Mouse (Mus musculus): ENCODE data around the gene Pwwp2b.

Gene Pwwp2b

DNA sequence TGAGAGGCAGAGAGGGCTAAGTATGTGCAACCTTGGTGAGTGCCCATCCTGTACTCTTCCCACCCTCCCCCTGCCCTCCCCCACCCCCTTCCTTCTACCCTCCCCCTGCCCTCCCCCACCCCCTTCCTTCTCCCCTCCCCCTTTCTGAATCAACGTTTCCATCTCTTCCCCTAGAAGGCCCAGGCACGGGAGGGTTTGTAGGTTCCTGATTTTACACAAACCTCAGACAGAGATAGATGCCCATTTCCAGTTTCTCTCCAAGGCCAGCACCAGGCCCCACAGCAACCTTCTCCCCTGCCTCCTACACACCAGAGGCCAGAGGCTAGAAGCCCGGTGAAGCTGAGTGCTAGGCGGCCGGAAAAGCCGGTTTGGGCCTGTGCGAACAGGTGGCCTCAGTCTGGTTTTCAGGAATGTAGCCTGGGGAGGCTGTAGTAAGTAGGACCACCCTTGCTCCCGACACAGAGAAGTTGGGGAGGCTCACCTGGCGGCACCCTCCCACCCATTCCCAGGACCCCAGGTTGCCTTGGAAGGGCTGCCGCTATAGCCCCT is 48.3 kb downstream of the Pwwp2b start:
- no peak for DNase-seq (ENCODE audit: low read depth, low spot score)

- DNase-seq (ENCODE audit: low read depth, low spot score): peak; percentile 64
These were observed 50.2 kb downstream of the Pwwp2b start for GRCm38 (mm10) chr7:139298446-139298845.

- peak; percentile 65 for DNase-seq (ENCODE audit: low read depth, low spot score)
These were observed 51.1 kb downstream of the Pwwp2b start for GRCm38 (mm10) chr7:139299424-139299823.

DNA sequence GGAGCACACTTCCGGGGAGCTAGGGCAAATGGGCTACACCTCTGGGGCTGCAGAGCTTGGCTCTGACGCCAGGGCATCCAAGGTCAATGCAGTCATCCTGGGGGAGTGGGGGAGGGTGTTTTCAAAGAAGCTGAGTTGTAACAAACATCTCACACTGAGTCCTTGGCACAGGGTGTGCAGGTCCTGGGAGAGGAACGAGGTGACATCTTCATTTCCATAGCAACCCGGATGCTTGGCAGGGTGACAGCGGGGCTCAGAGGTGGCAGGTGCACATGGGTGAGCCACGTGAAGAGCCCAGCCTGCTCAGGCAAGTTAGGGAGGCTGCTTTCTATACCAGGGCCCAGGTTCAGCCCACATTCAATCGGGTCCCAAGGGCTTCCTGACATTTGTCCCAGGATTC is 52.1 kb downstream of the Pwwp2b start:
- DNase-seq (ENCODE audit: low read depth, low spot score): peak; percentile 92

- DNase-seq (ENCODE audit: low read depth, low spot score): no peak
These were observed 53.2 kb downstream of the Pwwp2b start for GRCm38 (mm10) chr7:139301505-139301904.

DNA sequence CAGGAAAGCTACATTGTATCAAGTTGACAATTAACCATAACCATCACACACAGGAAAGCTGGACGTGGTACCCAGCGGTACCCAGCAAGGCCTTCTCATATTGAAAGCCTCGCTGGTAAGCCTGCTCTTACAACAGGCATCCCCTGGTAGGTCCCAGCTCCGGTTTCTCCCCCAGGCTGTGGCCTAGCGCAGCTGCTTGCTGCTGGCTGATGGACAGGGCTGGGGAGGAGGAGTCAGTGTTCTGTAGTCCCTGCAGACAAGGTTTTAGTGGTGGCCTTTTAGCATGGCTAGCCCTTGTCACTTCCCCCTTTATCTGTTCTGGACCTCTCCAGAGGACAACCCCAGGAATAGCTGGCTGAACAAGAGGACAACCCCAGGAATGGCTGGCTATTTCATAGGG is 54.0 kb downstream of the Pwwp2b start:
- DNase-seq (ENCODE audit: low read depth, low spot score): no peak

GRCm38 (mm10) chr7:139303280-139304011 is 55.2 kb downstream of the Pwwp2b start:
- DNase-seq (ENCODE audit: low read depth, low spot score): peak; percentile 93

GRCm38 (mm10) chr7:139304322-139304721 is 56.0 kb downstream of the Pwwp2b start:
- no peak for DNase-seq (ENCODE audit: low read depth, low spot score)

DNA sequence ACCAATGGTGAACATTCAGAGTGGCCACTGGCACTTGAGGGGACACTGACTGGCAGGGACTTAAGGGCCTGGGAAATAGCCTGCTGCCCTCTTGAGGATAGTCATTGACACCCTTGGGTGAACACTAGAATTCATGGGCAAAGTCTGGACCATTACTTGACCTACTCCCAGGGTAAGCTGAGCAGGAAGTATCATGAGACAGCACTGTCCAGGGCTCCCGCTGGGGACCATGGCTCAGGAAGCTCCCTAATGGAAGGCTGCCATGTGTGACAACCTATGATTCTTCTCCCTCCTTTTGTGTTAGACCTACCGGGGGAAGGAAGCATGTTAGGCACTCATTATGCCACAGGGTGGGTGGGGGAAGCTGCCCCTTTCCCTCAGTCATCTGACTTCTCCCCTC is 58.8 kb downstream of the Pwwp2b start:
- no peak for DNase-seq (ENCODE audit: low read depth, low spot score)

- peak; percentile 87 for DNase-seq (ENCODE audit: low read depth, low spot score)
These were observed 60.0 kb downstream of the Pwwp2b start for GRCm38 (mm10) chr7:139308140-139308895.

DNA sequence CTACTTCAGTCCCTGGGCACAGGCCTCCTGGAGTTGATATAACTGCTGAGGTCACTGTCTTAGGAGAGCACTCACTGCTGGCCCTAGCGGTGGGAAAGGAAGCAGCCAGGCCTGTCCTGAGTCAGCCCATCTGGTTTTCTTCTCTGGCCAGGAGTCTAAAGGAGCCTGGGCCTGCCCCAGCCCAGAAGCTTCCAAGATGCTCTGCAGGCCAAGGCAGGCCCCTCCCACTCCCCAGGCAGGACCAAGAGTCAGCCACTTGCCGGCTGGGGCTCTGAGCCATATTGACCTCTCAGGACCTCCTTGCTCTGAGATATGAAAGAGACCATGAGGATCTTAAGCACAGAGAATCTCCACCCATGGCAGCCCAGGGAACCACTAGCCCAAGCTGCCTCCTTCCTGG is 60.8 kb downstream of the Pwwp2b start:
- DNase-seq (ENCODE audit: low read depth, low spot score): peak; percentile 36

- DNase-seq (ENCODE audit: low read depth, low spot score): peak; percentile 48
These were observed 62.2 kb downstream of the Pwwp2b start for GRCm38 (mm10) chr7:139310487-139310951.

DNA sequence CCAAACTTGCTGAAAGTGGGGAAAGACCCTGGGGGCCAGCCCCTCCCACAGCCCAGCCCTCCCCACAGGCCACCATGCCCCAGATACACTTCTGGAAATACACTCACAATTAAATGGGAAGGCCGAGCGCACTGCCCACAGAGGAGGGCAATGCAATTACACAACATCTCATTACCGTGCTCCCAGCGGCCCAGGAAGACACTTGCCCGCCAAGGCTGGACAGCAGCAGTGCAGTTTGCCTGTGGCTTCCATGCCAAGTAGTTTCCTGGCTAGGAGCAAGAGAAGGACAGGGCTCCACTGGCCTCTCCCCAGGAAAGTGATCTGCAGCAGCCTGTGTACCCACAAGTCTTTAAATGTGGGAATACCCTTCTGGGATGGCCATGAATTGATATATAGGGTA is 64.4 kb downstream of the Pwwp2b start:
- DNase-seq (ENCODE audit: low read depth, low spot score): peak; percentile 65

GRCm38 (mm10) chr7:139313413-139313812 is 65.1 kb downstream of the Pwwp2b start:
- DNase-seq (ENCODE audit: low read depth, low spot score): no peak

DNA sequence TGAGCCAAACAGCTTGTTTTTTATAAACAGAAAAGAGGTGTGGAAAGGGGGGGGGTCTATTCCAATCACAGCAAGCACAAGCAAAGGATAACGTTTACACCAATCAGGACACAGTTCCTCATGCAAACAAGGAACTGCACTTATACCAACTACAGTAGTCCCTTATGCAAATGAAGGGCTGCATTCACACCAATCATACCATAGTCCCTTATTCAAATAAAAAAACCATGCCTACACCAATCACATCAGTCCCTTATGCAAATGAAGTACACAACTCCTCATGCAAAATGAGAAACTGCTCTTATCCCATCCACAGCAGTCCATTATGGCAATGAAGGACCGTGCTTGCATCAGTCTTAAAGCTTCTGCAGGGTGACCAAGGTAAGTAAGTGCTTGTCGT is 66.4 kb downstream of the Pwwp2b start:
- no peak for DNase-seq (ENCODE audit: low read depth, low spot score)

DNA sequence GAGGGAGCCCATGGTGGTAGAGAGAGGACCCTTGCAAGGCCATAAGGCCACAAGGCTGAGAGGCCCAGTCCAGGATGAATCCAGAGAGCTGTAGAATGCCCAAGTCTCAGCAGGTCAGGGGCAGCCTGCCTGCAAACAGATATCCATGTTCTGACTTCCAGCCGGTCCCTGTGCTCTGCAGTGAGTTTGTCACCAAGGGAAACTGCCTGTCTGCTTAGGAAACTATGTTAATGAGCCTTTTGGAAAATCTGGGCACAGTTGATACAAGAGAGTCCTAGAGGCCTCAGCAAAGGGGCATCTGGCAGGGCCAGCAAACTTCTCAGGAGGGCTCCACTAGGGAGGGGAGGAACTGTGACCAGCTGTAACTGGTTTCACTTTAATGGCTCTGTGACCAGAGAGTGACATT is 70.7 kb downstream of the Pwwp2b start:
- DNase-seq (ENCODE audit: low read depth, low spot score): peak; percentile 55

All from brain, adult 2 months (tissue).